Mouse (Mus musculus): ENCODE results near the gene Hsd3b6. TPM values are rescaled to one million over a fixed set of nuclear protein-coding genes. Genes with fewer than 3 reads are reported as not detected.
"Not testable (repeated sequence)": the region's sequence is repeated elsewhere in the genome, so short reads cannot be mapped to it uniquely, and the experiment has no call there.

Hsd3b6 gene
- 1.0 and 1.8 TPM in 2 replicates for polyA plus RNA-seq (2015; fragmentation: Nextera tagmentation; extraction: Ambion mirVana)

DNA sequence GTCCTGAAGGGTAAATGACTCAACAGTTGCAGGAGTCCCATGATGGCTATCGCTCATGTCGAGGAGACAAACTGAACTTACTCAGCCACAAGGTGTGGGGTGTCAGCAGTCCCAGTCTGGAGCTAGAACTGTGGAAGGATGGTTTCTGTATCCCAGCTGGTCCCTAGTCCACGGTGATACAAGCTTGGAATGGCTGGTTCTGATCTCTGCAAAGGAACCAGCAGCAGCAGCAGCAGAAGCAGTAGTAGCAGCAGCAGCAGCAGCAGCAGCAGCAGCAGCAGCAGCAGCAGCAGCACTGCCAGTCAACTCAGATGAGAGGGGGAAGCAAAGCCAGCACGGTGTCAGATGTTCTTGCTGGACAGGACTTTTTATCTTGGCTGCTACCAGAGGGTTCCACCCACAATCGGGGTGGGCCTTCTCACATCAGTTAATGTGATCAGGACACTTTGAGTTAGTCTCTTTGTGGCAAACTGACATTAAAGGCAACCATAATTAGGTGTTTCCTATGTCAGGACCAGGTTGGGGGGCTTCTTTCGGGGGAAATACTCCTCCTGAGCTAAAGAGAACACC, at the start of gene Hsd3b6:
Gene Hsd3b6, minus strand, starts transcription at position 343 of the 570 bp plus-strand sequence.
- H3K36me3 ChIP-seq: no peaks in the 10 kb centered on the region

GRCm38 (mm10) chr3:98862800-98863199, 48.6 kb upstream of the Hsd3b6 start:
- no peak overlapping the region for H3K9ac ChIP-seq
- no peak for ATAC-seq (ENCODE audit: insufficient number of reproducible peaks, low FRiP score, low TSS enrichment, low read depth)
- H3K27ac ChIP-seq: no peak overlapping the region
- no peaks in the 10 kb centered on the region for H3K9me3 ChIP-seq
- H3K4me1 ChIP-seq: no peaks in the 10 kb centered on the region
- no peak overlapping the region for H3K4me3 ChIP-seq
- no peak overlapping the region for H3K4me2 ChIP-seq
- H3K27me3 ChIP-seq: no peaks in the 10 kb centered on the region
- H3K36me3 ChIP-seq: no peaks in the 10 kb centered on the region
- whole genome bisulfite sequencing: 92% methylated on average over 1 of the region's 1 CpGs

More for the DNA sequence above, at the start of gene Hsd3b6:
- Histone ChIP-seq H3K4me2 (no peak within 1 kb of the TSS), H3K4me1 (no peaks in the 10 kb centered on the region), H3K27ac (no peak within 1 kb of the TSS), H3K9me3 (no peaks in the 10 kb centered on the region), H3K9ac (no peak within 1 kb of the TSS), H3K4me3 (no peak within 1 kb of the TSS), H3K27me3 (no peaks in the 10 kb centered on the region)
- no peak for ATAC-seq (ENCODE audit: insufficient number of reproducible peaks, low FRiP score, low TSS enrichment, low read depth)
- 62% methylated on average over 6 of the region's 6 CpGs for WGBS

GRCm38 (mm10) chr3:98859576-98859975, 45.3 kb upstream of the Hsd3b6 start, which contains the start of gene Hsd3b1:
TSS of gene Hsd3b1 (minus strand) at chr3:98859794.
- 85% methylated on average over 3 of the region's 3 CpGs for WGBS

DNA sequence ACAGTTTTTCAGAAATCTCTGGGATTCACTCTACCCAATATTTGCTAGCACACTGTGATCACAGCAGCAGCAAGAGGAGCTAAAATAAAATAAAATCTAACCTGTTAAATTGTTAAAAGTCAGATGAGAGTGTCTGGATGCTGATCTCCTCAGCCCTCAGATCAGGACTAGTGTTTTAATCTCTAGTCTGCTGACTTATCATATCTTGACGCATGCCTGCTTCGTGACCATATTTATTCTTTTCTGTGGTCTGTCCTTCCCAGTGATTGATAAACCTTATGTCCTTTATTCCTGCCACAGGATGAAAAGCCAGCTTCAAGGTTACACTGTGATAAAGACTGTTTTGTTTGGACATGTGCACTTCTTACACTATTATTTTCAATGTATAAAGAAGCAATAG, 43.8 kb upstream of the Hsd3b6 start:
- 89% methylated on average over 2 of the region's 2 CpGs for WGBS
- H3K27ac ChIP-seq: no peak overlapping the region
- no peaks in the 10 kb centered on the region for H3K4me1 ChIP-seq
- no peaks in the 10 kb centered on the region for H3K27me3 ChIP-seq
- H3K4me3 ChIP-seq: no peak overlapping the region
- H3K4me2 ChIP-seq: no peak overlapping the region
- no peak overlapping the region for H3K9ac ChIP-seq
- no peaks in the 10 kb centered on the region for H3K36me3 ChIP-seq
- no peak for ATAC-seq (ENCODE audit: insufficient number of reproducible peaks, low FRiP score, low TSS enrichment, low read depth)
- no peaks in the 10 kb centered on the region for H3K9me3 ChIP-seq

More at GRCm38 (mm10) chr3:98859576-98859975, 45.3 kb upstream of the Hsd3b6 start, which contains the start of gene Hsd3b1:
- Histone ChIP-seq H3K4me3 (no peak within 1 kb of the TSS), H3K36me3 (no peaks in the 10 kb centered on the region), H3K9me3 (no peaks in the 10 kb centered on the region), H3K4me2 (no peak within 1 kb of the TSS), H3K27ac (no peak within 1 kb of the TSS), H3K9ac (no peak within 1 kb of the TSS), H3K4me1 (no peaks in the 10 kb centered on the region), H3K27me3 (no peaks in the 10 kb centered on the region)
- no peak for ATAC-seq (ENCODE audit: insufficient number of reproducible peaks, low FRiP score, low TSS enrichment, low read depth)

DNA sequence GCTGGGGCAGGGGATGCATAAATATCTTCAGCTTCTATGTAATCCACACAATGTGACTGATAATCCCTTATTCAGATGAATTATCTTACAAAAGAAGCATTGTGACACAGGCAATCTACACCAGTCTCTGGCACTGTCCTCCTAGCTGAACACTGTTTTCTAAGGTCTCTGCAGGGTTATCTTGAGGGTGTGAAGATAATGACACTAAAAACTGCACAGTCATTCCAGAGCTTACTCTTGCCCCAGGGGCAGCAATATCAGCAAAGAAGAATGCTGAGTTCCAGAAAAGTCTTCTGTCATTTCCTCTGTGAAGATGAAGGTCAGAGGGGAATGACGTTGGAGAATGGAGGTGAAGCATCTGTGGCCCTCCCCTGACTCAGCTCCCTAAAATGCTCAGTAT, 42.6 kb upstream of the Hsd3b6 start:
- H3K9ac ChIP-seq: no peak overlapping the region
- H3K27ac ChIP-seq: no peak overlapping the region
- WGBS: 75% methylated on average over 1 of the region's 1 CpGs
- no peaks in the 10 kb centered on the region for H3K9me3 ChIP-seq
- H3K4me2 ChIP-seq: no peak overlapping the region
- no peak overlapping the region for H3K4me3 ChIP-seq
- H3K36me3 ChIP-seq: no peaks in the 10 kb centered on the region
- ATAC-seq (ENCODE audit: insufficient number of reproducible peaks, low FRiP score, low TSS enrichment, low read depth): no peak
- no peaks in the 10 kb centered on the region for H3K27me3 ChIP-seq
- H3K4me1 ChIP-seq: no peaks in the 10 kb centered on the region

GRCm38 (mm10) chr3:98855160-98855559, 40.9 kb upstream of the Hsd3b6 start:
- ATAC-seq (ENCODE audit: insufficient number of reproducible peaks, low FRiP score, low TSS enrichment, low read depth): no peak
- Histone ChIP-seq H3K27me3 (no peaks in the 10 kb centered on the region), H3K9ac (no peak overlapping the region), H3K4me2 (no peak overlapping the region), H3K4me3 (no peak overlapping the region), H3K4me1 (no peaks in the 10 kb centered on the region), H3K36me3 (no peaks in the 10 kb centered on the region), H3K27ac (no peak overlapping the region), H3K9me3 (no peaks in the 10 kb centered on the region)
- 75% methylated on average over 3 of the region's 3 CpGs for WGBS

DNA sequence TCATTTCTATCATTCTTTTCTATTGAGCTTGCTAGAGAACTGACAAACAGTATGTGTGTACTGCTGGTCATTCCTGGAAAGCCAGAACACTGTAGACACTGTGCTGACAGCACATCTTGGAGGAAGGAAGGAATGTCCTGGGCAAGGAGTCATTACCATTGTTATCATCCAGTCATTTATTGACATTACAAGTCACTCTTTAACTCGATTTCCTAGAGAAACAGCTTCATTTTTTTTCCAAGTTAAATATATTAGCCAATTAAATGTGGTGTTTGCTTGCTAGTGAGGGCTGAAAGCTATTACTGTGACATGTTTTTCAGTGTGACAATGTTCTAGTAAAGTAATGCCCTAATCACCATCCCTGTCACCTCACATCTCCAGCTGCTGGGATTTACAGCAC, 39.4 kb upstream of the Hsd3b6 start:
- no peaks in the 10 kb centered on the region for H3K9me3 ChIP-seq

GRCm38 (mm10) chr3:98853051-98853450, 38.8 kb upstream of the Hsd3b6 start:
- Histone ChIP-seq H3K27ac (no peak overlapping the region), H3K9me3 (no peaks in the 10 kb centered on the region), H3K4me3 (no peak overlapping the region), H3K4me2 (no peak overlapping the region), H3K27me3 (no peaks in the 10 kb centered on the region), H3K36me3 (no peaks in the 10 kb centered on the region), H3K4me1 (no peaks in the 10 kb centered on the region), H3K9ac (no peak overlapping the region)
- ATAC-seq (ENCODE audit: insufficient number of reproducible peaks, low FRiP score, low TSS enrichment, low read depth): no peak
- 94% methylated on average over 3 of the region's 3 CpGs for WGBS

More for the DNA sequence above, 39.4 kb upstream of the Hsd3b6 start:
- H3K9ac ChIP-seq: no peak overlapping the region
- H3K27me3 ChIP-seq: no peaks in the 10 kb centered on the region
- H3K4me1 ChIP-seq: no peaks in the 10 kb centered on the region
- no peak for ATAC-seq (ENCODE audit: insufficient number of reproducible peaks, low FRiP score, low TSS enrichment, low read depth)
- H3K4me3 ChIP-seq: no peak overlapping the region
- H3K36me3 ChIP-seq: no peaks in the 10 kb centered on the region
- no peak overlapping the region for H3K27ac ChIP-seq
- 17% methylated on average over 1 of the region's 1 CpGs for WGBS
- H3K4me2 ChIP-seq: no peak overlapping the region

DNA sequence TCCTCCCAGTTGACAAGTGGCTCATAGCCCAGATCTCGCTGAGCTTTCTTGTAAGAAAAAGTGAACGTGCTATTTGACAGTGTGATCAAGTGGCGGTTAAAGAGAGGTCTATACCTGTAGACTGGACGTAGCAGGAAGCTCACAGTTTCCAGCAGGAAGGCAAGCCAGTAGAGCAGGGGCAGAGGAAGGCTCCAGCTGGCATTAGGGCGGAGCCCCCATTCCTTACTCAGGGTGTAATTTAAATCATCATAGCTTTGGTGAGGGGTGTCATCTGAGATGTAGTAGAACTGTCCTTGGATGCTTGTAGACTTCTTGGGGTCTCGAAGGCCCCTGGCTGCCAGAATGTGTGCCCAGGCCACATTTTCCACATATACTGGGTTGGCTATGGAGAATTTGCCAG, 38.4 kb upstream of the Hsd3b6 start:
- no peak for ATAC-seq (ENCODE audit: insufficient number of reproducible peaks, low FRiP score, low TSS enrichment, low read depth)
- H3K9me3 ChIP-seq: no peaks in the 10 kb centered on the region
- no peak overlapping the region for H3K4me2 ChIP-seq
- no peaks in the 10 kb centered on the region for H3K4me1 ChIP-seq
- H3K27ac ChIP-seq: no peak overlapping the region
- WGBS: 83% methylated on average over 6 of the region's 6 CpGs
- H3K27me3 ChIP-seq: no peaks in the 10 kb centered on the region
- H3K36me3 ChIP-seq: no peaks in the 10 kb centered on the region
- H3K9ac ChIP-seq: no peak overlapping the region
- no peak overlapping the region for H3K4me3 ChIP-seq

DNA sequence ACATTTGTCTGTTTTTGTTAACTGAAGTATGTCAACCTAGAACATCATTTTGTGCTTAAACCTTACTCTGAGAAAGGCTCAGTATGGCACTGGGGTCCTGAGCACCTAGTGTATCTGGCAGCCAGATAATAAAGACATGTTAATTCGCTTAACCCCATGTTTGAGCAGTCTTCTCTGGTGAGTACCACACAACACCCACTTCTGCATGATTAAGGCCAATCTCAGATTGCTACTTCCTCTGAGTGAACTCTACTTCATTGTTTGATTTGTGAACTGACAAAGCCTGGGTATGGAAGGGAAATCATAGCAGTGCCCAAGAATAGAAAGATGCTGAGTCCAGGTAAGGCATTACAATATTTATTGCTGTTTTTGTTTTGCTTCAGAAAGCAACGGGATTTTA, 37.6 kb upstream of the Hsd3b6 start:
- Histone ChIP-seq H3K27ac (no peak overlapping the region), H3K36me3 (no peaks in the 10 kb centered on the region), H3K9me3 (no peaks in the 10 kb centered on the region), H3K27me3 (no peaks in the 10 kb centered on the region), H3K9ac (no peak overlapping the region), H3K4me2 (no peak overlapping the region), H3K4me1 (no peaks in the 10 kb centered on the region), H3K4me3 (no peak overlapping the region)
- no peak for ATAC-seq (ENCODE audit: insufficient number of reproducible peaks, low FRiP score, low TSS enrichment, low read depth)
- 72% methylated on average over 2 of the region's 2 CpGs for WGBS

- WGBS: 83% methylated on average over 5 of the region's 5 CpGs
- no peak overlapping the region for H3K9ac ChIP-seq
- H3K4me2 ChIP-seq: no peak overlapping the region
- ATAC-seq (ENCODE audit: insufficient number of reproducible peaks, low FRiP score, low TSS enrichment, low read depth): no peak
- no peak overlapping the region for H3K4me3 ChIP-seq
- H3K27ac ChIP-seq: no peak overlapping the region
- no peaks in the 10 kb centered on the region for H3K36me3 ChIP-seq
- H3K27me3 ChIP-seq: no peaks in the 10 kb centered on the region
- H3K9me3 ChIP-seq: no peaks in the 10 kb centered on the region
- H3K4me1 ChIP-seq: no peaks in the 10 kb centered on the region
Observed at GRCm38 (mm10) chr3:98850262-98850661, 36.0 kb upstream of the Hsd3b6 start.

DNA sequence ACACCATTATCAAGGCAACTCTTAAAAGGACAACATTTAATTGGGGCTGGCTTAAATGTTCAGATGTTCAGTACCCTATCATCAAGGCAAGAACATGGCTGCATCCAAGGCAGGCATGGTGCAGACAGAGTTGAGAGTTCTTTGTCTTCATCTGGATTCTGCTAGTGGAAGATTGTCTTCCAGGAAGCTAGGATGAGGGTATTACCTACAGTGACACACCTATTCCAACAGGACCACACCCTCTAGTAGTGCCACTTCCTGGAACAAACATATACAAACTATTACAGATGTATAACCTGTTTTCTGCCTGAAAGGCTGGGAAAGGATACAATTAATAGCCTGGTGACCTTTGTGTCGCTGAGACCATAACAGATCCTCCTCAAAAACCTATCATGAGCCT, 34.7 kb upstream of the Hsd3b6 start:
- no peaks in the 10 kb centered on the region for H3K4me1 ChIP-seq
- H3K9ac ChIP-seq: no peak overlapping the region
- H3K9me3 ChIP-seq: no peaks in the 10 kb centered on the region
- H3K4me3 ChIP-seq: no peak overlapping the region
- H3K4me2 ChIP-seq: no peak overlapping the region
- no peak overlapping the region for H3K27ac ChIP-seq
- ATAC-seq (ENCODE audit: insufficient number of reproducible peaks, low FRiP score, low TSS enrichment, low read depth): no peak
- no peaks in the 10 kb centered on the region for H3K27me3 ChIP-seq
- H3K36me3 ChIP-seq: no peaks in the 10 kb centered on the region
- 80% methylated on average over 1 of the region's 1 CpGs for WGBS

GRCm38 (mm10) chr3:98812653-98813052, 1.6 kb downstream of the Hsd3b6 start:
- H3K9ac ChIP-seq: not testable (repeated sequence)

More at GRCm38 (mm10) chr3:98812653-98813052, 1.6 kb downstream of the Hsd3b6 start:
- H3K9me3 ChIP-seq; ATAC-seq (ENCODE audit: insufficient number of reproducible peaks, low FRiP score, low TSS enrichment, low read depth); H3K4me2 ChIP-seq; H3K27me3 ChIP-seq; H3K27ac ChIP-seq; H3K4me3 ChIP-seq; H3K36me3 ChIP-seq; H3K4me1 ChIP-seq: not testable (repeated sequence)
- WGBS: 81% methylated on average over 6 of the region's 6 CpGs

Measured in limb, embryonic 15.5 days (tissue).